Mouse (Mus musculus): ENCODE measurements around the gene Pnpla8.

GRCm38 (mm10) chr12:44245739-44246138, 24.6 kb downstream of the Pnpla8 start:
- no peak for TF ChIP-seq POLR2A (IDR thresholded peaks at IDR 0.05; ENCODE audit: borderline replicate concordance, insufficient read depth, low read length)
- TF ChIP-seq CTCF (IDR thresholded peaks at IDR 0.05; ENCODE audit: borderline replicate concordance, insufficient read depth, low read depth, low read length), result no peak
